Mouse (Mus musculus) T-helper 2 cell (primary cell): ENCODE results near the gene Usp7.

Experiments
- in situ Hi-C: fragments of 300-600 bp; cut with MboI, MseI; formaldehyde crosslinking; loops from one replicate; pipeline ENCODE4 v1.15.1; 2025; ENCODE audit warnings: high pct_unique_total_duplicates

The Usp7 gene

GRCm38 (mm10) chr16:8724031-8724430 is 68.1 kb downstream of the Usp7 start:
- in situ Hi-C loops: no loop called here

GRCm38 (mm10) chr16:8720447-8720846 is 71.7 kb downstream of the Usp7 start:
- in situ Hi-C loops: no loop called here

GRCm38 (mm10) chr16:8717744-8718143 is 74.4 kb downstream of the Usp7 start:
- in situ Hi-C loops: no loop called here

- in situ Hi-C loops: no loop called here
Measured at GRCm38 (mm10) chr16:8716300-8716699, 75.8 kb downstream of the Usp7 start.

GRCm38 (mm10) chr16:8715513-8716080 is 76.5 kb downstream of the Usp7 start:
- in situ Hi-C loops: no loop called here

- in situ Hi-C loops: no loop called here
Measured at GRCm38 (mm10) chr16:8714851-8715250, 77.3 kb downstream of the Usp7 start.

- in situ Hi-C loops: no loop called here
Measured at GRCm38 (mm10) chr16:8711998-8712397, 80.1 kb downstream of the Usp7 start.

GRCm38 (mm10) chr16:8700586-8700985 is 91.5 kb downstream of the Usp7 start:
- in situ Hi-C loops: no loop called here

GRCm38 (mm10) chr16:8699556-8699955 is 92.6 kb downstream of the Usp7 start:
- in situ Hi-C loops: no loop called here

GRCm38 (mm10) chr16:8691206-8691605 is 100.9 kb downstream of the Usp7 start:
- in situ Hi-C loops: no loop called here

- in situ Hi-C loops: no loop called here
Measured at GRCm38 (mm10) chr16:8689979-8690656, 102.0 kb downstream of the Usp7 start.

GRCm38 (mm10) chr16:8687559-8688112 is 104.5 kb downstream of the Usp7 start:
- in situ Hi-C loops: no loop called here

GRCm38 (mm10) chr16:8686871-8687535 is 105.1 kb downstream of the Usp7 start:
- in situ Hi-C loops: no loop called here

- in situ Hi-C loops: no loop called here
Measured at GRCm38 (mm10) chr16:8686121-8686870, 105.8 kb downstream of the Usp7 start.

- in situ Hi-C loops: no loop called here
Measured at GRCm38 (mm10) chr16:8685087-8685486, 107.0 kb downstream of the Usp7 start.

GRCm38 (mm10) chr16:8680470-8680869 is 111.6 kb downstream of the Usp7 start, which contains the start of gene Gm5767:
Gene Gm5767 (plus strand): TSS chr16:8680770.
- in situ Hi-C loops: no loop called here

- in situ Hi-C loops: loop anchor here (5.0 kb wide), 2 partner anchors 187 to 272 kb away; no protein-coding TSS in a partner anchor
Measured at GRCm38 (mm10) chr16:8679780-8680179, 112.3 kb downstream of the Usp7 start.

GRCm38 (mm10) chr16:8678676-8679075 is 113.4 kb downstream of the Usp7 start:
- in situ Hi-C loops: loop anchor here (5.0 kb wide), 2 partner anchors 186 to 271 kb away; no protein-coding TSS in a partner anchor

GRCm38 (mm10) chr16:8678035-8678434 is 114.1 kb downstream of the Usp7 start:
- in situ Hi-C loops: loop anchor here (5.0 kb wide), 2 partner anchors 186 to 271 kb away; no protein-coding TSS in a partner anchor

- in situ Hi-C loops: loop anchor here (5.0 kb wide), 2 partner anchors 184 to 269 kb away; no protein-coding TSS in a partner anchor
Measured at GRCm38 (mm10) chr16:8676800-8677199, 115.3 kb downstream of the Usp7 start.

- in situ Hi-C loops: loop anchor here (5.0 kb wide), 2 partner anchors 184 to 269 kb away; no protein-coding TSS in a partner anchor
Measured at GRCm38 (mm10) chr16:8676228-8676627, 115.9 kb downstream of the Usp7 start.
